Mouse (Mus musculus) c-Kit-positive CD71-positive TER-119-negative erythroid progenitor cells, embryonic 14.5 days (primary cell): ENCODE measurements around the gene B230217C12Rik.
"Not testable (repeated sequence)": the region's sequence is repeated elsewhere in the genome, so short reads cannot be mapped to it uniquely, and the experiment has no call there.

Experiments
- DNase-seq: peaks from one replicate; pipeline ENCODE4 v3.0.0-alpha.2; 2013; ENCODE audit warnings: low read depth

B230217C12Rik gene

GRCm38 (mm10) chr11:97867591-97867990, 27.0 kb downstream of the B230217C12Rik start:
- DNase-seq: no peak

- not testable (repeated sequence) for DNase-seq
Measured at GRCm38 (mm10) chr11:97872378-97872777, 31.8 kb downstream of the B230217C12Rik start.

- DNase-seq: no peak
Measured at GRCm38 (mm10) chr11:97874396-97874795, 33.8 kb downstream of the B230217C12Rik start.

- DNase-seq: no peak
Measured at GRCm38 (mm10) chr11:97877341-97877740, 36.8 kb downstream of the B230217C12Rik start.

- DNase-seq: no peak
Measured at GRCm38 (mm10) chr11:97880362-97880761, 39.8 kb downstream of the B230217C12Rik start.

- peak; percentile 76 for DNase-seq
Measured at GRCm38 (mm10) chr11:97883542-97883917, 43.0 kb downstream of the B230217C12Rik start.

- DNase-seq: peak; percentile 97
Measured at GRCm38 (mm10) chr11:97883918-97884600, 43.5 kb downstream of the B230217C12Rik start, which contains the start of gene Fbxo47. Fbxo47 (minus strand) TSS chr11:97884154.

- no peak for DNase-seq
Measured at GRCm38 (mm10) chr11:97884601-97885185, 44.1 kb downstream of the B230217C12Rik start.

- DNase-seq: no peak
Measured at GRCm38 (mm10) chr11:97885296-97885915, 44.8 kb downstream of the B230217C12Rik start.

GRCm38 (mm10) chr11:97891821-97892220, 51.2 kb downstream of the B230217C12Rik start:
- DNase-seq: no peak
